Mouse (Mus musculus) heart, postnatal 25 days (tissue): ENCODE results near the gene Rabgap1l. TPM values are rescaled to one million over a fixed set of nuclear protein-coding genes. Genes with fewer than 3 reads are reported as not detected.

Experiments
- DNase-seq: peaks from one replicate; pipeline ENCODE4 v3.0.0; 2022; ENCODE audit warnings: low spot score
- intact Hi-C: fragments of 180-260 bp; cut with DNase I; formaldehyde crosslinking; loops from one replicate; pipeline ENCODE4 v1.15.1; 2025
- total RNA-seq, 2 experiments: library from RNA; stranded (reverse); gene quantifications; 2 replicates each; pipeline ENCODE4 v1.2.3; 2021

Rabgap1l gene
- total RNA-seq, 2 experiments from 2014 or later: 73.7 to 84.1 TPM

GRCm38 (mm10) chr1:160237981-160238380 lies 555.0 kb downstream of the Rabgap1l start:
- DNase-seq: no peak
- intact Hi-C loops: loop anchor here (2.0 kb wide), 1 partner anchor 43 kb away; no protein-coding TSS in a partner anchor

DNA sequence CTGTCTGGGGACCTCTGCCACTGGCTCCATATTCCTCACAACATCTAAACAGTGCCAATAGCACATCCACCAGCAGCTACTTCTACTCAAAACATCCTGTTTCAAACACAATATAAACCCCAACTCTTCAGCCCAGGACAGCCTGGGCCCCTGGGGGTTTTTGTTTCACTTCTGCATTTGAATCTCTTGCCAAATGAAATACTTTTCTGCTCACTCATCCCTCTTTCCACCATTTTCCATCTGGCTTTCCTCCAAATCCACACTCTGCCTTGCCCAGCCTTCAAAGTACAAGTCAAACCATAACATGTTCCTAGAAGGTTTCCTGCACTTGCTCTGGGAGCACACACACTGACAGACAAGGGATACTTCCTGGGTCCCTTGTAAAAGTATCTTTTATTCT lies 559.1 kb downstream of the Rabgap1l start:
- intact Hi-C loops: no loop called here
- no peak for DNase-seq

GRCm38 (mm10) chr1:160232113-160232512 lies 560.9 kb downstream of the Rabgap1l start:
- intact Hi-C loops: no loop called here
- DNase-seq: no peak

GRCm38 (mm10) chr1:160231013-160231412 lies 562.0 kb downstream of the Rabgap1l start:
- no peak for DNase-seq
- intact Hi-C loops: loop anchor here (1.0 to 2.0 kb wide), 2 partner anchors 146 to 488 kb away; no protein-coding TSS in a partner anchor

DNA sequence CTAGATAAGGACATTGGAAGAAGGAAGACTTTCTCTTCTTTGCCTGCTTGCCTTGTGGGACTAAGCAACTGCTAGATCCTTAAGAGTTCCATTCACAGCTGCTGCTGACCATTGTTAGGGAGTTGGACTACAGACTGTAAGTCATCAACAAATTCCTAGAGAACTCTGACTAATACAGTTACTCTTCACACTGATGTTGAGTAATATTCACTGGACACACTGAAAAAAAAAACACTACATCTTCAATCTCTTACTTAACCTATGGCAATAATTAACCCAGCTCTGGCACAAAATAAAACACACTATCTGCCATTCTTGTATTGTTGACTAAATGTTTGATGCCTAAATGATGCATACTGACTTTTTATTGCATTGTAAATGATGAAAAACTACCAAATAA lies 565.2 kb downstream of the Rabgap1l start:
- no peak for DNase-seq
- intact Hi-C loops: no loop called here

GRCm38 (mm10) chr1:160227196-160227595 lies 565.8 kb downstream of the Rabgap1l start:
- intact Hi-C loops: no loop called here
- DNase-seq: no peak

DNA sequence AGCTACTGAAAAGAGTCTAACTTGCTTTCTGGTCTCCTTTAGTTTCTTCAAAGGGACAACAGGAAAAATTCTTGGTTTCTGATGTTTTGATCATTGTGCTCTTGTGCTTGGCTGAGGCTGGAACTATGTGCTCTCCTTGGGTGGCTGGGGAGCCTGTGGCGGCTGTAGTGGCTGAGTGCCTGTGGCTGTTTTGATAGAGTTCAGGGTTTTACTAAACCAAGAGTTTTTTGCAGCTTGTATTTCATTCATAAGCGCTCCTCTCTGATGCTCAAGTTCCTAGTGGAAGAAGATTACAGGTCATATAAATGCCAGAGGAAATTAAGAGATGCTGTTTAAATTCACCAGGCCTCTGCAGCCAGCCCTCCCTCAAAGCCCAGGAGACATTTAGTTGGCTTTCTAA lies 568.9 kb downstream of the Rabgap1l start:
- intact Hi-C loops: no loop called here
- no peak for DNase-seq

DNA sequence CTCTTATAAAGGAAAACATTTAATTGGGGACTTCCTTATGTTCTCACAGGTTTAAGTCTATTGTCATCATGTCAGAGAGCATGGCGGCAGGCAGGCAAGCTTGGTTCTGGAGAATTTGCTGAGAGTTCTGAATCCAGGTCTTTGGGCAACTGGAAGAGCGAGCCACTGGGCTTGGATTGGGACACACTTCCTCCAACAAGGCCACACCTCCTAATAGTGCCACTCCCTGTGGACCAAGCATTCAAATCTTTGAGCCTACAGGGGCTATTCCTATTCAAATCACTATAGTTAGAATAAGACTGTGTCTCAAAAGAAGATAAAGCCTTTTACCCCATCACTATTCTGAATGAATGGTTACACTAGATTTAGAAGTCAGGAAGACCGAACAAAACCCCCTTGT lies 575.1 kb downstream of the Rabgap1l start:
- no peak for DNase-seq
- intact Hi-C loops: loop anchor here (10.0 kb wide), 2 partner anchors 577 to 917 kb away; partner anchors contain the start of genes Klhl20 and Rabgap1l

DNA sequence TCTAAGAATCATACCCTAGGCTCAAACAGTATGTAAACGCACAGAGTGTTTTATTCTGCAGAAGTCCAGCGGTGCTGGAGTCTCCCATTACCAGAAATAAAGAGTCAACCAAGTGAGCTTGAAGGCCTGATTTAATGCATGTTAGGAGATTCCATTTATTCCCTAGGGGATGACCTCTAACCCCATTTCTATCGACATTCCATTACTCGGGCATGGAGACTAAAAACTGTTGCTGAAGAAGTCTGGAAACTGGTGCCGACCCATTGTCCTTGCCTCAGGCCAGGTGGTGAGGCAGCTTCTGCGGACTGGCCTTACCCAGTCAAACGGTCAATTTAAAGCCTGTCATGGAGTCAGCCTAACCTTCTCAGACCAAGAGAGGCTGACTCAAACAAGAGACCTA lies 578.8 kb downstream of the Rabgap1l start:
- intact Hi-C loops: loop anchor here (10.0 kb wide), 2 partner anchors 581 to 921 kb away; partner anchors contain the start of genes Klhl20 and Rabgap1l

GRCm38 (mm10) chr1:160212703-160213669 lies 580.0 kb downstream of the Rabgap1l start, which contains the start of gene Cacybp:
Cacybp (minus strand) TSS chr1:160212875.
- intact Hi-C loops: loop anchor here (1.0 to 10.0 kb wide), 3 partner anchors 18 to 922 kb away; partner anchors contain the start of genes Klhl20, Mrps14 and Rabgap1l
- peak; percentile 99 for DNase-seq

More for the DNA sequence above, 578.8 kb downstream of the Rabgap1l start:
- DNase-seq: no peak

GRCm38 (mm10) chr1:160212123-160212691 lies 580.8 kb downstream of the Rabgap1l start:
- intact Hi-C loops: loop anchor here (1.0 to 10.0 kb wide), 3 partner anchors 17 to 923 kb away; partner anchors contain the start of genes Klhl20, Mrps14 and Rabgap1l
- DNase-seq: no peak

- DNase-seq: no peak
- intact Hi-C loops: loop anchor here (1.0 to 10.0 kb wide), 3 partner anchors 16 to 923 kb away; partner anchors contain the start of genes Klhl20, Mrps14 and Rabgap1l
Measured at GRCm38 (mm10) chr1:160211597-160212122, 581.4 kb downstream of the Rabgap1l start.

DNA sequence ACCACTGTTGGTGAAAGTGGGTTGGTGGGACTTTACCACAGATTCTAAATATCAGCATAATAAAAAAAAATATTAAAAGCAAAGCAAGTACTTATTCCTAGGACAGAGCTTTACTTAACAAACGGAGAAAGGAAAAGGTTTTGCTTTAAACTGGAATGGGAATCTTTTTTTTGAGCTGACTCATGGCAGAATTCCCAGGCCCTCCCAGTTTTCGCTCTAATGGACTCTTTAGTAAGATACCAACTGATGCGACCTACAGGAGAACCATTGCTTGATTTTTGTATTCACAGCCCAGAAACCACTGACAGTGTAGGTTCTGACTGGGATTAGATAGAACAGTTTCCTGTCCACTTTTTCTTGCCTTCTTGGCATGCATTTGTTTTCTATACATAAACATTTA lies 582.4 kb downstream of the Rabgap1l start:
- DNase-seq: no peak
- intact Hi-C loops: loop anchor here (10.0 kb wide), 2 partner anchors 584 to 924 kb away; partner anchors contain the start of genes Klhl20 and Rabgap1l

DNA sequence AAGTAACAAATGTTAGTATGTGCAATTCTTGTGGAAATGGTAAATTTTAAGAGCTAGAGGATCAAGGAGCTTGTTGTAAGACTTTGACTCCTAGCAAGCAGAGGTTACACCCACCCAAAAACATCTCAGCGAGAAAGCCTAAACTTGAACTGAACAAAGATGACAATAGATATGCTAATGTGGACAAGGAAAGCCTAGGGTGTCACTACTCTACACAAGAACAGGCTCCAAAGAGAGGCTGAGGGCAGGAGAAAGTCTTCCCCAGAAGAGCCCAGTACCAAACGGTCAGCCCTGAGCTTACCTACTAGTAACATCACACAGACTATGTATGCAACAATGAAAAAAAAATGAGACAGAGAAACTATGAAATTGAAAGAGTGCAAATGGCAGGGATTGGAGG lies 583.2 kb downstream of the Rabgap1l start:
- no peak for DNase-seq
- intact Hi-C loops: loop anchor here (10.0 kb wide), 2 partner anchors 585 to 925 kb away; partner anchors contain the start of genes Klhl20 and Rabgap1l

GRCm38 (mm10) chr1:160205486-160205885 lies 587.5 kb downstream of the Rabgap1l start:
- intact Hi-C loops: no loop called here
- no peak for DNase-seq

DNA sequence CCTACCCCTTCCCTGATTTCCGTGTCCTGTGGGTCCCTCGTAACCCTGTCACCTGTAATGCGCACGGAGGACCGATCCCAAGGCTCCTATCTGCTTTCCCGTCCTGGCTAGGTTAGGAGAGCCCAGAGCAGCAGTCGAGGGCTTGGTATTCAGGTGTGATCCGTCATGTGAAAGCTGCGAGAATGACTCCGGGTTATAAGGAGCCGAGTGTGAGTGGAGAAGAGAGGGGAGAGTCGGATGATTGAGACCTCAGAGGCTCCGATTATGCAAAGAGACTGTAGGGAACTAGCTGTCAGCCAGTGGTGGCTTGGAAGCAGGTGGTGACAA lies 597.7 kb downstream of the Rabgap1l start:
- no peak for DNase-seq
- intact Hi-C loops: loop anchor here (1.0 kb wide), 1 partner anchor 17 kb away; the partner anchor contains the start of gene Cacybp

DNA sequence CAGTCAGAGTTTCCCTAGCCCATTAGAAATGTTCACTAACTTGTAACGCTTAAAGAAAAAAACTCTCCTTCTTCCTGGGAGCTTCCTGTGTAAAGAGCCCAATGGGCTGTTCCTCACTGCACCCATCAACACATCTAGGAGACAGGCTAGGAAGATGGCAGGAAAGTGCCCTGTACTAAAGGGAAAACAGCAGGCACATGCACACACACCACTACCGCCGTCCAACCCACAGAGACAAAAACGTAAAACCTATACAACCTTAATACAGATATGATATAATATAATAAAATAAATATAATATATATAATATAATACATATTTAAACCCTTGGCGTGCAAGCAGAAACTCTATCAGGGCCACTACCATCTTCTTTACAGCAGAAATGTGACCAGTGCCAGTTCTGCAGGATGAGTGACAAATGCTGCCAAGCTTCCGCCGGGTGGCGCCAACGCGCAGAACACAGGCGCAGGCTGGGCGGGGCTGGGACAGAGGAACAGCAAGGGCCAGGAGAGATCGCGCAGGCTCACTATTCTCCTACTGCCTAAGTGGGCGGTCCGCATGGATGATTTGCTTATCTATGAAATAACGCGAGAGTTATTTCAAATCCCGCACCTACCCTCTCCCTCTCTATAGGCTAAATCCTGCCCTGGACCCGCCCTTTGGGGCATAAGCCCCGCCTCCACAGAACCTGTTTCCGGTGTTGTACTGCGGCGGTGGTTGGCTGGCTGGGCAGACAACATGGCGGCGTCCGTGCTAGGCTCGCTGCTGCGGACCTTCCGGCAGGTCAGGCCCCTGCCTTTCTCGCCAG lies 598.3 kb downstream of the Rabgap1l start, which contains the start of gene Mrps14:
Gene Mrps14, plus strand, starts transcription at position 687 of the 808 bp plus-strand sequence.
- intact Hi-C loops: loop anchor here (1.0 kb wide), 1 partner anchor 18 kb away; the partner anchor contains the start of gene Cacybp
- DNase-seq: peak; percentile 97

DNA sequence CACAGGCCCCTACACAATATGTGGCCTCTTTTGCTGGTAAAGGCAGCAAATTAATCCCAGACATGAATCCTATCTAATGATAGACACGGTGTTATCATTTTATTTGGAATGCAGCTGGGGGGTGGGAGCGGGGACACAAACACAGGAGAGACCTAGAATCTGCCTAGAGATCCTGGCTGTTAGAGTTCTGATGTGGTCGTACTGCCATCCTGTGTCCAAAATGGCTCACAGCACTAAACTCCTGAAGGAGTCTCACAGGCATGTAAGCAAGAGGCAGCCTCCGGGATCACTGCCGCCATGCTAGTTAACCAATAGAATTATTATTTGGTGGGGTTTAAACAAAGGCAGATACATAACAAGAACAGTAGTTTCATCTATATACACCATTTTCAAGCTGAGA lies 608.5 kb downstream of the Rabgap1l start:
- intact Hi-C loops: loop anchor here (10.0 kb wide), 2 partner anchors 270 to 790 kb away; no protein-coding TSS in a partner anchor

DNA sequence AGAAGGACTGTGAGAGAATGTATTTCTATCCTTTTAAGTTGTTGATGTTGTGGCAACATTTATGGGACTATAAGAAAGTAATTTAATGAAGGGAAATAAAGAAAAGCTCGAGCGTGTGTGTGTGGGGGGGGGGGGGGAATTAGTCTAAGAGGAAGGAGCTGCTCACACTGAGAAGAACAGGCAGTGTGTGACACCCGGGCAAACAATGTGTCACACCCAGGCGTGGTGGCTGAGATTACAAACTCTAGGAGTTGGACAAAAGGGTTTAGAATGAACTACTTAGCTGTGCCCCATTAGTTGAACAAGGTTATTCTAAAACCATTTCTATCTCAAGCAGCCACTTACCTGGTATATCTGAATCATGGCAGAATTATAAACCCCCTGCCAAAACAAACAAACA lies 611.8 kb downstream of the Rabgap1l start:
- intact Hi-C loops: loop anchor here (10.0 kb wide), 2 partner anchors 266 to 786 kb away; no protein-coding TSS in a partner anchor
- DNase-seq: no peak

More for the DNA sequence above, 608.5 kb downstream of the Rabgap1l start:
- no peak for DNase-seq
